Mouse (Mus musculus) lung, adult 2 months (tissue): ENCODE results near the gene Taf1a.

ENCODE experiments used
- CTCF ChIP-seq: fragments of 200-500 bp; IDR thresholded peaks from 2 replicates; pipeline ENCODE4 v1.5.1; 2011; ENCODE audit warnings: mild to moderate bottlenecking, low read length, control low read depth; ENCODE audit not compliant: insufficient read depth
- POLR2A ChIP-seq: fragments of 200-500 bp; IDR thresholded peaks from 2 replicates; pipeline ENCODE4 v1.6.1; 2011; ENCODE audit warnings: low read depth, mild to moderate bottlenecking, control low read depth, low read length, borderline replicate concordance; ENCODE audit errors: extremely low read depth

DNA sequence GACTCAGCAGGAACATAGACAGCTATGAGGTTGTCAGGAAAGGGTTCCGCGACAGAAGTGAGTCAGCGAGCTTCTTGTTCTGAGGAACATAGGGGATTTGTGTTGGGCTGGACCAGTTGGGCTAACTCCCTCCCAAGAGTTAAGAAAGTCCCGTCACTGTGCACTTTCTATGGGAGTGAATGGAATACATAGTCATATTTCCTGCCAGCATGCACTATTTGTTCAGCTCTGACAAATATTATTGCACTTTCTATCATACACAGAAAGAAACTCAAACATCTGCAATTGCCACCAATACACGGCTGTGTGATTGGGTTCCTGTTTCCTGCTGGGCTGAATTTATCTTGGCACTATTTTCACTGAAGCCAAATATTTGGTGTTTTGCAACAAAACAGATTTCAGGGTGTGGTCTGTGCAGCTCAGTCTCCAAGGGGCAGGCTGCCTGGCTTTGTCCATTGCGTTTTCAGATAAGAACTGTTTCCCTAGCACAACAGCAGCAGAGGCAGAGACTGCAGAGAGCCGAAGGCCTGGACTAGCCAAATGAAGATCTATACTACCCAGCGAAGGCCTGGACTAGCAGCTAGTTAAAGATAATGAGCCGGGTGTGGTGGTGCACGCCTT is 10.3 kb upstream of the Taf1a start:
- TF ChIP-seq CTCF (no peak), POLR2A (no peak)
